Mouse (Mus musculus) cerebellum, adult (tissue): Measurements from ENCODE around the gene Sympk.
A peak's percentile ranks its signal among the peaks of the same experiment; 100 is the strongest.

Source experiments
- ATAC-seq: cut with Nextera tagmentation; 2 replicates; pipeline ENCODE4 v1.9.2; 2017; ENCODE audit warnings: mild to moderate bottlenecking, moderate library complexity, mixed read lengths; ENCODE audit not compliant: insufficient number of reproducible peaks, low FRiP score, low TSS enrichment

Sympk gene

DNA sequence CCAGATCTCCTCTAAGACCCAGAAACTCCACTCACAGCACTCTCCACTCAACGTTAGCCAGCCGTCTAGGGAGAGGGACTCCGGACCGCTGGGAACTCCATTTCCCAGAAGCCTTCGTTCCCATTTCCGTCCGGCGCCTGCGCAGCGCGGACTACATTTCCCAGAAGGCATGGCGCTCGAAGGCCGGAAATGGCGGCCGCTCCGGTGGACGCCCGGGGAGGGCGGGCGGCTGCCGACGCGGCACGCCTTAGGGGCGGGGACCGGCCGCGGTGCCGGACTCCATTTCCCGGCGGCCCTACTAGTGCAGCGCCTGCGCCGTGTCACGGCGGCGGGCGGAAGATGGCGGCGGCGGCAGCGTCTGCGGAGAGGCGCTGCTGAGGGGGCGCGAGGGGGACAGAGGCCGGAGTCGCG, at the start of gene Sympk:
TSS of gene Sympk (plus strand) at position 282 of the 411 bp plus-strand sequence.
- ATAC-seq = peak; percentile 88

DNA sequence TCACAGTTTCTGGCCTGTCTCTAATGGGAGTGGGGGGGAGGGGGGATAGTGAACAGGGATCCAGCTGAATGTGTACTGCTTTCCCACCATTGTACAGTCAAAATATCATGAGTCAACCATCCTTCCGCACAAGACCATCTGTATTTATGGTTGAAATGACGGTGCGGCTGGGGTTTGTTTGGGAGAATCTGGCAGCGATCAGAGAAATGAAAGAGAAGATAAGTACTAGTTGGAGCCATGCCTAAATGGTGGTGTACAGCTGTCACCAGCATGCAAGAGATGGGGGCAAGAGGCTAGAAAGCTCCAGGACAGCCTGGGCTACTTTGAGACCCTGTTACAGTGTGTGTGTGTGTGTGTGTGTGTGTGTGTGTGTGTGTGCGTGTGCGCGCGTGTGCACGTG, 45.8 kb upstream of the Sympk start:
- ATAC-seq = no peak

DNA sequence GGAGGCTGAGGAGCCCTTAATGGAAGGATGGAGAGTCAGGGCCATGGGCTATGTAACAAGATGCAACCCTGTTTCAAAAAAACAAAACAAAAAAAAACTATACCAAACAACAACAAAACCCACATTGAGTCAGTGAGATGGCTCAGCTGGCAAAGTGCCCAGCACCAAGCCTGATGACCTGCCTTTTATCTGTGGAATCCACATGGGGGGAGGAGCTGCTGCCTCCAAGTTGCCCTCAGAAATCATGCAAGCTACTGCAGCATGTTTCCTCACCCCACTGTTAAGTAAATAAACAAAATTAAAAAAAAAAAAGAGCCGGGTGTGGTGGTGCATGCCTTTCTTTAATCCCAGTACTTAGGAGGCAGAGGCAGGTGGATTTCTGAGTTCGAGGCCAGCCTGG, 37.7 kb upstream of the Sympk start:
- ATAC-seq = no peak

DNA sequence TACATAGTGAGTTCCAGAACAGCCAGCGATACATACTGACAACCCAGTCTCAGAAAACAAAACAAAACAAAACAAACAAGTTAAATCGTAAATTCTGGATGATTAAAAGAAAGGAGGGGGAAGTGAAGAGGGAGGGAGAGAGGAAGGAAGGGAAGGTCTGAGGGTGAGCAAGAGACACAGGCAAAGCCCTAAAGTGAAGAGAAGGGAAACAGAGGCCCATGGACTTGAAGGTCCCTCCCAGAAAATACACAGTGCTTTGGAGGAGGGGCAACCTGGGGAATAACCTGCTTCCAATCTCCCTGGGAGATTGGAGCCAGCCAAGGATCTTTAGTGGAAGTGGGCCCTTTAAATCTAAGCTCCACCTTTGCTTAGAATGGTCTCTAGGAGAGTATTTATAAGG, 37.1 kb upstream of the Sympk start, which contains the start of gene Nanos2:
TSS of gene Nanos2 (plus strand) at position 301 of the 400 bp plus-strand sequence.
- ATAC-seq = no peak

DNA sequence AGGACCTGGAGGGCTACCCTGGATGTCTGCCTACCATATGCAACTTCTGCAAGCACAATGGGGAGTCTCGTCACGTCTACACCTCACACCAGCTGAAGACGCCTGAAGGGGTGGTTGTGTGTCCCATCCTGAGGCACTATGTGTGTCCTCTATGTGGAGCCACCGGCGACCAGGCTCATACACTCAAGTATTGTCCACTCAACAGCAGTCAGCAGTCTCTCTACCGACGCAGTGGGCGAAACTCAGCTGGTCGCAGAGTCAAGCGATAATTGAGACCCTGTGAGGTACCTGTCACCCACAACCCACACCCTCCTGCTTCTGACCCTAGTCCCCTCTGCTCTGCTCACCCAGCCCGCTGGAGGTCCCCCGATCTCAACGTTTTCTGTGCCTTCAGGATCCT, 36.4 kb upstream of the Sympk start:
- ATAC-seq = no peak

DNA sequence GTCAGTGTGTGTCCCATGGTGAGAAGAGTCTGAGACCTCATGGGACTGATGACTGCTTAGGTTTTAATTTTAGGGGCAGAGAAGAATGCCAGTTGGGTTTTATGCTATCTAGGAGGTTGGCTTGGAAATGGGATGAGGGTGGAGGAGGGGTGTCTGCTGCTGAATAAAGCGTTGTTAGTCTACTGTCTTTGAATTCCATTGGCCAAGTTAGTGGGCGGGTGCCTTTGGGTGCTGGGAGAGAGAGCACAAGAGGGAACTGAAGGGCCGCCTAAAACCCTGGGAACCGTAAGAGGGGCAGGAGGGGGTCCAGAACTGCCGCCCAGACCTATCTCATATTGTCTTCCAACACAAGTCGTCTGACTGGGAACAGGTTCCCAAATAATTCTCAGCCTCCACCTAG, 35.4 kb upstream of the Sympk start:
- no peak for ATAC-seq

DNA sequence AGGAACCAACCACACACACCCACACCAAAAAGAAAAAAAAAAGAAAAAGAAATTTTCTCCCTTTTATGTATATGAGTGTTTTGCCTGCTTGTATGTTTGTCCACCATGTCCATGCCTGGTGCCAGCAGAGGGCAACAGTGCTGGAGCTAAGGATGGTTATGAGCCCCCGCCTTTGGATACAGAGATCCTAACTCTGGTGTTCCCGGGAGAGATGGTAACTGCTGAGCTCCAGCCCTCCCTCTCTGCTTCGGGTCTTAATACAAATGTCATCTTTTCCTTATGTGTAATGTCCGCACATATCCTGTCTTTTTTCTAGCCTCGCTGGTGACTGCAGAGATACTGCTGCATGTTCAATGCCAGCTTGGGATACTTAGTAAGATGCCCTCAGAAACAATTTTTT, 34.2 kb upstream of the Sympk start:
- no peak for ATAC-seq

DNA sequence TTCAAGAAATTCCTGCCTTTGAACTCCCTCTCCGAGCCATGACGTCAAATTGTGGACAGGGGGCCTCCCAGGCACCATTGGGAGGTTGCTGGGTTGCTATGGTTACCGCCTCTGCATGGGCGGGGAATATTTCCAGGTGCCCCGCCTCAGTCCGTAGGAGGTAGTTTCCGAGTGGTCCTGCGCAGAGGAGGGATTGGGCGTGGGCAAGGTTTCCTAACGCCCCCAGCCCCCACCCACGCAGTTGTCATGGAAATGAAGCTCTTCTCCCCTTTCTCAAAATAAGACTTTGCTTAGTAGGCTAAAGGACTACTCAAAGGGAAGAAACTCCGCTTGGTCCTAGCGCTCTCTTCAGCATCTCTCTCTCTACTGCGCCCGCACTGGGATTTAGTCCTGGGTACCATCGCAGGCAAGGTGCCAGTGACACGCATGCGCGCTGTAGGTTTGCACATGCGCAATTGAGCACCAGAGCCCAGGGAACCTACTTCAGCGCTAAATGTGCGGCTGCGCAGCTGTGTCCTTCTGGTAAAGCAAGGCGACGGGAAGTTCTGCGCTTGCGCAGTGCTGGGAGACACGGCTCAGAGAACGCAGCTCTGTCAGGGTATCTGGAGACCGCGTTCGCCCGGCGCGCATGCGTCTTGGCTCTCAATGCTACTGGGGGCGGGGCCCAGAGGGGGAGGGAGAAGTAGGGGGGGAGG, 33.4 kb upstream of the Sympk start, which contains the start of gene Mypop:
TSS of gene Mypop (plus strand) at position 645 of the 695 bp plus-strand sequence.
- ATAC-seq = peak; percentile 92

DNA sequence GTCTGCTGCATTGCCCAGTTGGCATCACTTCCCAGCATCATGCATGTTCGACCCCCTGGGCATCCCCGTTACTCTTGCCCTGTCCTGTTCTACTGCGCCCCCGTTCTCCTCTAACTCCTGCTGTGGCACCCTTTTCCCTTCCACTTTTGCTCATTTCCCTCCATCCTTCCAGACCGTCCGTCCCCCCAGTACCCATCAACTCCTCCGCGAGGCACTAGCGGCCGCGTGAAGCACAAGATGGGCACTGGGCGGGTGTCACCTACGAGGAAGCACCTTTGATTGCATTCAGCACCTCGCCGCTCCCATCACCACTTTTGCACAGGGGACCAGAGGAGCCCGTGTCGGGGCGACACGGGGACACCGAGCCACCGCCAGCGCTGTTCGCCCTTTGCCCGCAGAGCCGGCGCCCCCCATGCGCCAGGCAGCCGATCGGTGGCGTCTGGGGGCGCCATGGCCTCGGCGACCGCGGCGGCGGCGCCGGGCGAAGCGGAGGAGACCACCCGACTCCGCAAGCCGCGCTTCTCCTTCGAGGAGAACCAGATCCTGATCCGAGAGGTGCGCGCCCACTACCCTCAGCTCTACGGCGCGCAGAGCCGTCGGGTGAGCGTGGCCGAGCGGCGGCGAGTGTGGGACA, 32.4 kb upstream of the Sympk start:
- ATAC-seq = no peak

DNA sequence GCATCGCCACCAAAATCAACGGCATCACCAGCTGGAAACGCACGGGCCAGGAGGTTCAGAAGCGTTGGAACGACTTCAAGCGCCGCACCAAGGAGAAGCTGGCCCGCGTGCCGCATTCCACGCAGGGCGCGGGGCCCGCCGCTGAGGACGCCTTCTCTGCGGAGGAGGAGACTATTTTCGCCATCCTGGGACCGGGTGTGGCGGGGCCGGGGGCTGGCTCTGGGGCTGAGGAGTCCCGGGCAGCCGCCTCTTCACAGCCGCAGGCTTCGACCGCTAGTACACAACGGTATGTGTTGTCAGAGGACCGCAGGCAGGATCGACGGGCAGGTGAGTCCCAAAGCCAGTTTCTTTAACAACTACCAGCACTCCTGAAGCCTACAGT, 31.9 kb upstream of the Sympk start:
- no peak for ATAC-seq

DNA sequence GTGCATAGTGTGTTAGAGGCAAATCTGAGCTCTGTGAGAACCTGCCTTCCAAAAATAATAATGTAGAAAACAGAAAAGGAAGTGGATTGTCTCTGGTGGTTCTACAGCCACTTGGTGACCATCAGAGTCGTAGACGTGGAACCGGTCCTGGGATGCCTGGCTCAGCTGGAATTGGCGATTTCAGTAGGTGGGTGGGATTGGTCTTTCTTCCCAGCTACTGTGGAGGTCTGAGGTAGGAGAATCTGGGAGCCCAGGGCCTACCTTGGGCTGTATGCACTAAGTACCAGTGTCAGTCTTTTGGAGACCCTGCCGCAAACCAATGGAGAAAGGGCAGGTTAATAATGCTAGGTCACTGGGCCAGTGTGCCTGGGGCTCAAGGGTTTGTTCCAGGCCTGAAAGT, 31.1 kb upstream of the Sympk start:
- ATAC-seq = no peak

DNA sequence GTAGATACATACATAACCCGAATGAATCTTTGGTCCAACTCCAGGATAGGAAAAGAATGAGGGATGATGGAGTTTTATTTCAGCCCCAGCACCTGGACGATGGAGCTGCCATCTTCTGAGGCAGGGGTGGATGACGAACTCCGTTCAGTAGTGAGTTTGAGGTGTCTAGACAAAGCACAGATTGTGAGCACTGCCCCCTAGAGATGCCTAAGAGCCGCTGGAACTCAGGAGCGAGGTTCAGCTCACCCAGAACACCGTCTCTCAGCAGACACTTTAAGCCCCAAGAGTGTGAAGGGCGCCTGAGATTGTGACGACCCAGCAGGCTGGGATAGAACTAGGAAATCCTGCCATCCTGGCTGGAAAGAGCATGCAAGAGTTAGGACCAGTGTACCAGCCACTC, 25.3 kb upstream of the Sympk start:
- ATAC-seq = no peak

DNA sequence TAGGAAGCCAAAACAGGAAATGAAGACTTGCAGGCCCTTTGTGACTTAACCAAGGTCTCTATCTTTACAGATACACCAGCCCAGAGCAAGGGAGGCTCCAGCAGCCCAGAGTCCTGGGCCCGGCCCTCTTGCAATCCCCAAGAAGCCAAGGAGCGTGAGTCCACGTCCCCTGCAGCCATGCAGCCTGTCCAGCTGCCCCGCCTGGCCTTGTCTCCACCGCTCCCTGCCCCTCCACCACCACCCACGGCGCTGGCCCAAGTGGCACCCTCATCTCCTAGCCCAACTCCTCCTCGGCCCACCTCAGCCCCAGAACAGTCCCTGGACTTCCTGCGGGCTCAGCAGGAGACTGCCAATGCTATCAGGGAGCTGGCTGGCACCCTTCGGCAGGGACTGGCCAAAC, 23.8 kb upstream of the Sympk start:
- no peak for ATAC-seq

DNA sequence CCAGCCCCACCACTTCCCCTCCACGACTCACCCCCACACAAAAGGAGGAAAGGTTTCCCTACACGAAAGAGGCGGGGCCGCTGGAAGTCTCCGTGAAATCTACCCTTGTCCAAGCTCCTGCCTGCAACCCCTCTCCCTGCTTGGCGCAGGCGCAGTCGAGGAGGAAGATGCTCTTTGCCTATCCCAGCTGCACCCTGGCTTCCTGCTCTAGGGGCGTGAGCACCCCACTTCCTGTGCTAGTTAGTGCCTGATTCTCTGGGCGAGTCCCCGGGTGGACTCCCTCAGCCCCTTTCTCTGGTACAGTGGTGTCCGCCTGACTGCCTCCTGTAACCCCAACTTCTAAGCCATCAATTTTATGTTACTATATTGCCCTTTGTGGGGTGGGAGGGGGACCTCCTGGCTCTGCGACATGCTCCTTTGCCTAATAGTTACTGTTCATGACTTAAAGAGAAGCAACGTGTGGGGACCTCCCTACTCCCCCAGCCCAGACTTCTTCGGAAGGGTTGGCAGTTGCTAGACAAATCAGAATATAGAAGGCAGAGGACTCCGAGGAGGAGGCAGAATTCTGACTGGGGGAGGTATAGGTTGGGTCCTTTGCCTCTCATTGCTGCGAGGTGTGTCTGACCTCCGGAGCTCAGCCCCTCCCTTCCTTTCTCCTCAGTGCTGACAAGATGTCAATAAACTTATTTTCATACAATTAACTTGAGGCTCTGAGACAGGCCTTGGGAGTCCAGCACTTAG, 22.9 kb upstream of the Sympk start:
- ATAC-seq = no peak

DNA sequence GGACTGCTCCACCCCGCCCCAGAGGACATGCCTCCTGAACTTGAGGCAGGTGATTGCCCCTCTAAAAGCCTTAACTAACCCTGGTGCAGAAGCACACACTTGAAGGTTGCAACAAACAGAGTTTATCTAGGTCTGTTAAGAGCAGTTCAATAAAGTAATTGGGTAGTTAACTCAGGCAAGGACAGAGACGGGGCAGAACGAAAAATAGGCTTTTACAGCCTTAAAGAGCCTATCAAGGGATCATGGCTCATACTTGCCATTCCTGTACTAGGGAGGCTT, 22.4 kb upstream of the Sympk start:
- ATAC-seq = no peak

DNA sequence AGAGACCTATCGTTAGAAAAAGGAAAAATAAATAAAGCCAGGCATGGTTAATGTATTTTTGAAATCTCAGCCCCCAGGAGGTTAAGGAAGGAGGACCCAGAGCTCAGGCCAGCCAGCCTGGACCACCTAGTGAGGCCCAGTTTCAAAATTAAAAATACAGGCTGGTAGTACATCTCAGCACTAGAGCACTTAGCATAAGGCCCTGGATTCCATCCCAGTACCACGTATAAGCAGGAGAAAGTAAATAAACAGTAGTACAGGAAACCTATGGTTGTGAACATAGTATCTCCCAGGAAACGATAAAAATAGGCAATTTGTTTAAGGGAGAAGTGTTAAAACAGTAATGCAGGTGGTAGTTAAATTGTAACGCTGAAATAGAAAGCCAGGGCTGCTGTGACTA, 22.1 kb upstream of the Sympk start:
- no peak for ATAC-seq

DNA sequence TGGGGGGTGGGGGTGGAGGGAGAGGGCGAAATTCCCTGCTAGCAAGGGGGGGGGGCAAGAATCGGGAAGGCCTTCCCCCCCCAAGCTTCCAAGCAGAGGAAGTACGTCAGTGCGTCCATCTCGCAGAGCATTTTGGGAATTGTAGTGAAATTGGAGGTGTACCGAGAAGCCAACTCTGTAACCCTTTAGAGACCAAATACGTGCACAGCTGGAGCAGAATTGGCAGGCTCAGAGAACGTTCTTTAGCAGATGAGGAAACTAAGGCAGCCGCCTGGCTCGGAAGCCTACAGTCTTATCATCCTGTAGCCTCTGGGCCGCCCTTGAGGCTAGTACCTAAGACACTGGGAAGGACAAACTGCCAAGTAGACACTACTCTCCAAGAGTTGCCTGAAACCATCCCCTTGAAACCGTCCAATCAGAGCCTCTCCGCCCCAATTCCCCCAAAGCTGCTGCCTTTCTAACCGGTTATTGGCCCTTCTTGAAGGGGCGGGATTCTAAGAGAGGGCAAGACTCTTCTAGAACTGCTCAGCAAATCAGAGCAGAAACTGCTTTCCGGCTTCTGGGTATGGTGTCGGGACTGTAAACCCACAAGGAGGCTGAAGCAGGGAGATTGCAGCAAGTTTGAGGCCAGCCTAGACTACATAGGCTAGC, 21.2 kb upstream of the Sympk start:
- peak; percentile 50; the same call in 1 of the 2 replicates for ATAC-seq

DNA sequence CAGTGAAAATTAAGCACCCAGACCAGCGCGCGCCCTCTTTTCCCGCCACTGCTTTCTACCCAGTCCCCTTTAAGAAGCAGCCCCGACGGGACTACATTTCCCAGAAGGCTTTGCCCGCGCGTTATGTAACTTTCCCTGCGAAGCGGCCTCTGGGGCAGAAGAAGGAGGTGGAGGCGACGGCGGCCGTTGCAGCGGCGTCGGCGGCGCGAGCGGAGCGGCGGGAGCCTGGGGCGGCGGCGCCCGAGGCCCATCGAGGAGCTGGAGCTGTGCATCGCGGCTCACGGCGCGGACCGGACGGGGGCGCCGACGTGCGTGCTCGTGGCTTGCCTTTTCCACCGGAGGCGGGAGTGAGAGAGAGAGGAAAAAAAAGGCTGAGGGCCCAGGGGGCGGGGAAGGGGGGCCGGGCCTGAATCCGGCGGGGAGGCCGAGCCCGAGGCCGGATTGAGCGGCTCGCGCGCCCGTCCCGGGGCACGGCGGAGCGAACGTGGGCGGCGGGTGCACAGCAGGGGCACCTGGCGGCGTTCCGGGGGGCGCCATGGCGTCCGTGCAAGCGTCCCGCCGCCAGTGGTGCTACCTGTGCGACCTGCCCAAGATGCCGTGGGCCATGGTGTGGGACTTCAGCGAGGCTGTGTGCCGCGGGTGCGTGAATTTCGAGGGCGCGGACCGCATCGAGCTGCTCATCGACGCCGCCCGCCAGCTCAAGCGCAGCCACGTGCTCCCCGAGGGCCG, 20.1 kb upstream of the Sympk start, which contains the start of gene Irf2bp1:
TSS of gene Irf2bp1 (plus strand) at position 143 of the 729 bp plus-strand sequence.
- ATAC-seq = peak; percentile 46; the same call in 1 of the 2 replicates

DNA sequence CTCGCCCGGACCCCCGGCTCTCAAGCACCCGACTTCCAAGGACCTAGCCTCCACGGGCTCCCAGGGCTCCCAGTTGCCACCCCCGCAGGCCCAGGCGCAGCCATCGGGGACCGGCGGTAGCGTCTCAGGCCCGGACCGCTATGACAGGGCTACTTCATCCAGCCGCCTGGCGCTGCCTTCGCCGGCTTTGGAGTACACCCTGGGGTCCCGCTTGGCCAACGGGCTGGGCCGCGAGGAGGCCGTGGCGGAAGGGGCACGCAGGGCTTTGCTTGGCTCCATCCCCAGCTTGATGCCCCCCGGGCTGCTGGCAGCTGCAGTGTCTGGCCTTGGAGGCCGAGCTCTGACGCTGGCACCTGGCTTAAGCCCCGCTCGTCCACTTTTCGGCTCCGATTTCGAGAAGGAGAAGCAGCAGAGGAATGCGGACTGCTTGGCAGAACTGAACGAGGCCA, 19.5 kb upstream of the Sympk start:
- no peak for ATAC-seq

DNA sequence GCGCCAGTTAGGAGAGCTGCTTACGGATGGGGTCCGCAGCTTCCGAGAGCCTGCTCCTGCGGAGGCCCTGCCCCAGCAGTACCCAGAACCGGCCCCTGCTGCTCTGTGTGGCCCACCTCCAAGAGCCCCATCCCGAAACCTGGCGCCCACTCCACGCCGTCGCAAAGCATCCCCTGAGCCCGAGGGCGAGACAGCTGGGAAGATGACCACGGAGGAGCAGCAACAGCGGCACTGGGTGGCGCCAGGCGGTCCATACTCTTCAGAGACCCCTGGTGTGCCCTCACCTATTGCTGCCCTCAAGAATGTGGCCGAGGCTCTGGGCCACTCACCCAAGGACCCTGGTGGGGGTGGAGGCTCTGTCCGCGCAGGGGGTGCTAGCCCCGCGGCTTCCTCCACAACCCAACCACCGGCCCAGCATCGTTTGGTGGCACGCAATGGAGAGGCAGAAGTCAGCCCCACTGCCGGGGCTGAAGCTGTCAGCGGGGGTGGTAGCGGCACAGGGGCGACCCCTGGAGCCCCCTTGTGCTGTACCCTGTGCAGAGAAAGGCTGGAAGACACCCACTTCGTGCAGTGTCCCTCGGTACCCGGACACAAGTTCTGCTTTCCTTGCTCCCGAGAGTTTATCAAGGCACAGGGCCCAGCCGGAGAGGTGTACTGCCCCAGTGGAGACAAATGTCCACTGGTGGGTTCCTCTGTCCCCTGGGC, 18.6 kb upstream of the Sympk start:
- no peak for ATAC-seq
